Mouse (Mus musculus): ENCODE data around the gene Dst.

- no peak for TF ChIP-seq CTCF (conservative IDR thresholded peaks at IDR 0.05 in 1 of 2, IDR thresholded peaks at IDR 0.05 in 1 of 2; ENCODE audit: low read depth in 2 of 2, low read length in 2 of 2)
- no peak for TF ChIP-seq POLR2AphosphoS2 (IDR thresholded peaks at IDR 0.05; ENCODE audit: low read depth, low read length)
- TF ChIP-seq JUND (conservative IDR thresholded peaks at IDR 0.05; ENCODE audit: low read depth, low read length), result no peak
- no peak for TF ChIP-seq POLR2A (IDR thresholded peaks at IDR 0.05; ENCODE audit: low read depth, low read length)
- TF ChIP-seq ZMIZ1 (IDR thresholded peaks at IDR 0.05; ENCODE audit: low read depth, low read length), result no peak
Measured at GRCm38 (mm10) chr1:34178022-34178727, 270.1 kb downstream of the Dst start.
